Mouse (Mus musculus): ENCODE measurements at regions not wholly inside any gene's neighbourhood (a gene's known extent, or its start where the extent isn't known, plus 50 kb on each side); places are given as distances from the start of the nearest gene placed in this dataset.

- no peak for TF ChIP-seq CTCF (conservative IDR thresholded peaks at IDR 0.05; ENCODE audit: low read length)
- TF ChIP-seq NANOG (IDR thresholded peaks at IDR 0.05; ENCODE audit: borderline replicate concordance, low read length), result no peak
- TF ChIP-seq POU5F1 (IDR thresholded peaks at IDR 0.05; ENCODE audit: borderline replicate concordance, low read length), result no peak
Observed at GRCm38 (mm10) chr2:40149186-40149585, 922.9 kb upstream of the Ppp6c start.

Data from E14TG2a.4 (cell line).